Mouse (Mus musculus) neural tube, embryonic 13.5 days (tissue): ENCODE measurements around the gene Ttc28. TPM values are rescaled to one million over a fixed set of nuclear protein-coding genes. Genes with fewer than 3 reads are reported as not detected.

Source experiments
- ATAC-seq: fragments of 200-750 bp; cut with Nextera tagmentation; 2 replicates; pipeline ENCODE4 v1.8.0; 2017; ENCODE audit warnings: low read depth, mild to moderate bottlenecking, moderate TSS enrichment, moderate library complexity
- H3K27ac ChIP-seq: fragments of 300-500 bp; sonication (generic); replicated peaks from 2 replicates; pipeline ENCODE4 v1.5.1; 2015; ENCODE audit warnings: moderate library complexity, mild to moderate bottlenecking, inconsistent platforms
- H3K27me3 ChIP-seq: fragments of 300-500 bp; sonication (generic); 2 replicates; pipeline ENCODE4 v1.6.1; 2015; ENCODE audit warnings: mild to moderate bottlenecking, inconsistent platforms
- H3K36me3 ChIP-seq: fragments of 300-500 bp; sonication (generic); 2 replicates; pipeline ENCODE4 v1.6.1; 2015; ENCODE audit warnings: mild to moderate bottlenecking, inconsistent platforms
- H3K4me1 ChIP-seq: fragments of 300-500 bp; sonication (generic); replicated peaks from 2 replicates; pipeline ENCODE4 v1.6.1; 2015; ENCODE audit warnings: inconsistent platforms
- H3K4me2 ChIP-seq: fragments of 300-500 bp; sonication (generic); 2 replicates; pipeline ENCODE4 v1.6.1; 2015; ENCODE audit warnings: inconsistent platforms, mild to moderate bottlenecking, moderate library complexity
- H3K4me3 ChIP-seq: fragments of 300-500 bp; sonication (generic); 2 replicates; pipeline ENCODE4 v1.5.1; 2015; ENCODE audit warnings: mild to moderate bottlenecking, inconsistent platforms
- H3K9ac ChIP-seq: fragments of 300-500 bp; sonication (generic); 2 replicates; pipeline ENCODE4 v1.6.1; 2015; ENCODE audit warnings: moderate library complexity, mild to moderate bottlenecking, inconsistent platforms
- H3K9me3 ChIP-seq: fragments of 300-500 bp; sonication (generic); 2 replicates; pipeline ENCODE4 v1.6.1; 2016; ENCODE audit warnings: inconsistent platforms
- WGBS: fragments of 180-500 bp; shearing (Covaris S2); methylation state at CpG from one replicate; pipeline ENCODE4 v1.1.7; 2015; 5-methylcytosine and 5-hydroxymethylcytosine counted together
- polyA plus RNA-seq: library from polyadenylated mRNA; unstranded; fragments of >200 nt; fragmentation: Nextera tagmentation; extraction: Ambion mirVana; gene quantifications from 2 replicates; pipeline ENCODE4 v1.2.1, GENCODE M21; 2015

Gene Ttc28
- polyA plus RNA-seq, 1 experiment from 2014 or later = 18.7 TPM

GRCm38 (mm10) chr5:110890561-110890960 lies 11.0 kb downstream of the Ttc28 start:
- WGBS = 91% methylated on average over 3 of the region's 3 CpGs
- H3K4me3 ChIP-seq = no peak overlapping the region
- H3K9me3 ChIP-seq = no peaks in the 10 kb centered on the region
- H3K4me2 ChIP-seq = no peak overlapping the region
- no peak for ATAC-seq
- no peaks in the 10 kb centered on the region for H3K27me3 ChIP-seq
- H3K4me1 ChIP-seq = no peaks in the 10 kb centered on the region
- no peak overlapping the region for H3K27ac ChIP-seq
- peaks cover 49% of the 10 kb centered on the region for H3K36me3 ChIP-seq
- no peak overlapping the region for H3K9ac ChIP-seq

- no peak for ATAC-seq
- 27% methylated on average over 7 of the region's 7 CpGs for WGBS
- H3K9ac ChIP-seq = 0 out of 2 replicates have a peak overlapping the region, but pooled peaks have one; percentile 12
Measured at GRCm38 (mm10) chr5:110897114-110897788, 17.6 kb downstream of the Ttc28 start.

GRCm38 (mm10) chr5:110898169-110898568 lies 18.6 kb downstream of the Ttc28 start:
- peaks cover 37% of the 10 kb centered on the region for H3K36me3 ChIP-seq
- H3K27ac ChIP-seq = no peak overlapping the region
- H3K4me2 ChIP-seq = no peak overlapping the region
- H3K9me3 ChIP-seq = no peaks in the 10 kb centered on the region
- H3K27me3 ChIP-seq = no peaks in the 10 kb centered on the region
- H3K4me1 ChIP-seq = peaks cover 16% of the 10 kb centered on the region
- WGBS = 51% methylated on average over 7 of the region's 7 CpGs
- H3K4me3 ChIP-seq = no peak overlapping the region
- no peak for ATAC-seq
- no peak overlapping the region for H3K9ac ChIP-seq

More at GRCm38 (mm10) chr5:110897114-110897788, 17.6 kb downstream of the Ttc28 start:
- no peak overlapping the region for H3K4me3 ChIP-seq
- H3K9me3 ChIP-seq = no peaks in the 10 kb centered on the region
- peaks cover 16% of the 10 kb centered on the region for H3K4me1 ChIP-seq
- no peak overlapping the region for H3K4me2 ChIP-seq
- no peaks in the 10 kb centered on the region for H3K27me3 ChIP-seq
- H3K36me3 ChIP-seq = peaks cover 46% of the 10 kb centered on the region
- peak overlapping the region; percentile 28; the same call in 1 of the 2 replicates for H3K27ac ChIP-seq

GRCm38 (mm10) chr5:110898785-110899184 lies 19.2 kb downstream of the Ttc28 start:
- no peak overlapping the region for H3K4me3 ChIP-seq
- no peaks in the 10 kb centered on the region for H3K27me3 ChIP-seq
- no peak for ATAC-seq
- peaks cover 31% of the 10 kb centered on the region for H3K36me3 ChIP-seq
- peaks cover 16% of the 10 kb centered on the region for H3K4me1 ChIP-seq
- no peak overlapping the region for H3K4me2 ChIP-seq
- H3K9ac ChIP-seq = no peak overlapping the region
- H3K9me3 ChIP-seq = no peaks in the 10 kb centered on the region
- H3K27ac ChIP-seq = no peak overlapping the region
- WGBS = 86% methylated on average over 4 of the region's 4 CpGs

GRCm38 (mm10) chr5:110900331-110900730 lies 20.7 kb downstream of the Ttc28 start:
- H3K4me2 ChIP-seq = no peak overlapping the region
- no peak overlapping the region for H3K27ac ChIP-seq
- no peaks in the 10 kb centered on the region for H3K27me3 ChIP-seq
- H3K4me3 ChIP-seq = no peak overlapping the region
- no peak for ATAC-seq
- H3K9me3 ChIP-seq = no peaks in the 10 kb centered on the region
- no peak overlapping the region for H3K9ac ChIP-seq
- peaks cover 21% of the 10 kb centered on the region for H3K36me3 ChIP-seq
- H3K4me1 ChIP-seq = peaks cover 16% of the 10 kb centered on the region

GRCm38 (mm10) chr5:110906708-110907107 lies 27.1 kb downstream of the Ttc28 start:
- H3K9me3 ChIP-seq = 0 out of 2 replicates have a peak, but pooled peaks cover 3% of the 10 kb centered on the region
- peaks cover 13% of the 10 kb centered on the region for H3K36me3 ChIP-seq
- H3K4me1 ChIP-seq = no peaks in the 10 kb centered on the region
- no peak overlapping the region for H3K27ac ChIP-seq
- 93% methylated on average over 1 of the region's 1 CpGs for WGBS
- no peak overlapping the region for H3K4me3 ChIP-seq
- no peaks in the 10 kb centered on the region for H3K27me3 ChIP-seq
- H3K4me2 ChIP-seq = no peak overlapping the region
- no peak for ATAC-seq
- H3K9ac ChIP-seq = no peak overlapping the region

- no peak for ATAC-seq
- no peak overlapping the region for H3K4me2 ChIP-seq
- no peak overlapping the region for H3K4me3 ChIP-seq
- no peak overlapping the region for H3K27ac ChIP-seq
- no peak overlapping the region for H3K9ac ChIP-seq
- no peaks in the 10 kb centered on the region for H3K27me3 ChIP-seq
- H3K4me1 ChIP-seq = no peaks in the 10 kb centered on the region
- peaks cover 13% of the 10 kb centered on the region for H3K36me3 ChIP-seq
- 0 out of 2 replicates have a peak, but pooled peaks cover 3% of the 10 kb centered on the region for H3K9me3 ChIP-seq
Measured at GRCm38 (mm10) chr5:110908879-110909278, 29.3 kb downstream of the Ttc28 start.

- H3K27ac ChIP-seq = no peak overlapping the region
- no peak overlapping the region for H3K9ac ChIP-seq
- 92% methylated on average over 4 of the region's 4 CpGs for WGBS
- no peak overlapping the region for H3K4me3 ChIP-seq
- H3K4me2 ChIP-seq = no peak overlapping the region
- no peak for ATAC-seq
- H3K36me3 ChIP-seq = peaks cover 9% of the 10 kb centered on the region
- no peaks in the 10 kb centered on the region for H3K27me3 ChIP-seq
- H3K9me3 ChIP-seq = 0 out of 2 replicates have a peak, but pooled peaks cover 3% of the 10 kb centered on the region
- H3K4me1 ChIP-seq = peaks cover 3% of the 10 kb centered on the region; the same call in 1 of the 2 replicates
Measured at GRCm38 (mm10) chr5:110909955-110910589, 30.5 kb downstream of the Ttc28 start.

GRCm38 (mm10) chr5:110914859-110915258 lies 35.3 kb downstream of the Ttc28 start:
- ATAC-seq = no peak
- Histone ChIP-seq H3K4me1 (peaks cover 3% of the 10 kb centered on the region; the same call in 1 of the 2 replicates), H3K27me3 (no peaks in the 10 kb centered on the region), H3K36me3 (no peaks in the 10 kb centered on the region), H3K27ac (no peak overlapping the region), H3K4me2 (no peak overlapping the region), H3K9me3 (no peaks in the 10 kb centered on the region), H3K4me3 (no peak overlapping the region), H3K9ac (no peak overlapping the region)
- WGBS = 68% methylated on average over 11 of the region's 11 CpGs

GRCm38 (mm10) chr5:110916241-110916640 lies 36.6 kb downstream of the Ttc28 start:
- H3K27me3 ChIP-seq = no peaks in the 10 kb centered on the region
- H3K4me3 ChIP-seq = no peak overlapping the region
- H3K4me2 ChIP-seq = no peak overlapping the region
- no peaks in the 10 kb centered on the region for H3K9me3 ChIP-seq
- 83% methylated on average over 3 of the region's 3 CpGs for WGBS
- no peak for ATAC-seq
- peaks cover 3% of the 10 kb centered on the region; the same call in 1 of the 2 replicates for H3K4me1 ChIP-seq
- no peaks in the 10 kb centered on the region for H3K36me3 ChIP-seq
- no peak overlapping the region for H3K9ac ChIP-seq
- H3K27ac ChIP-seq = no peak overlapping the region

GRCm38 (mm10) chr5:110919541-110919940 lies 39.9 kb downstream of the Ttc28 start:
- H3K36me3 ChIP-seq = no peaks in the 10 kb centered on the region
- no peak for ATAC-seq
- no peak overlapping the region for H3K4me3 ChIP-seq
- no peaks in the 10 kb centered on the region for H3K9me3 ChIP-seq
- no peak overlapping the region for H3K4me2 ChIP-seq
- no peaks in the 10 kb centered on the region for H3K27me3 ChIP-seq
- H3K27ac ChIP-seq = no peak overlapping the region
- H3K9ac ChIP-seq = no peak overlapping the region
- H3K4me1 ChIP-seq = peaks cover 3% of the 10 kb centered on the region; the same call in 1 of the 2 replicates
- WGBS = 67% methylated on average over 4 of the region's 4 CpGs

- no peak for ATAC-seq
- no peak overlapping the region for H3K9ac ChIP-seq
- 31% methylated on average over 1 of the region's 1 CpGs for WGBS
- no peaks in the 10 kb centered on the region for H3K27me3 ChIP-seq
- no peaks in the 10 kb centered on the region for H3K9me3 ChIP-seq
- H3K27ac ChIP-seq = no peak overlapping the region
- H3K36me3 ChIP-seq = no peaks in the 10 kb centered on the region
- H3K4me1 ChIP-seq = 0 out of 2 replicates have a peak, but pooled peaks cover 3% of the 10 kb centered on the region
- H3K4me3 ChIP-seq = no peak overlapping the region
- H3K4me2 ChIP-seq = no peak overlapping the region
Measured at GRCm38 (mm10) chr5:110923336-110923735, 43.7 kb downstream of the Ttc28 start.
